Mouse (Mus musculus) lung, postnatal 25 days (tissue): Measurements from ENCODE around the gene Kcnn4.
A peak's percentile ranks its signal among the peaks of the same experiment; 100 is the strongest.
"Not testable (repeated sequence)": the region's sequence is repeated elsewhere in the genome, so short reads cannot be mapped to it uniquely, and the experiment has no call there.

ENCODE experiments used
- DNase-seq: peaks from one replicate; pipeline ENCODE4 v3.0.0; 2022; ENCODE audit warnings: low spot score

The Kcnn4 gene

GRCm38 (mm10) chr7:24391687-24392086, 21.6 kb downstream of the Kcnn4 start:
- DNase-seq = no peak

GRCm38 (mm10) chr7:24394054-24394453, 24.0 kb downstream of the Kcnn4 start:
- no peak for DNase-seq

GRCm38 (mm10) chr7:24394475-24395161, 24.6 kb downstream of the Kcnn4 start:
- DNase-seq = no peak

GRCm38 (mm10) chr7:24396832-24397231, 26.8 kb downstream of the Kcnn4 start:
- DNase-seq = no peak

- no peak for DNase-seq
These were observed 28.4 kb downstream of the Kcnn4 start for GRCm38 (mm10) chr7:24398364-24398913.

- peak; percentile 98 for DNase-seq
These were observed 29.4 kb downstream of the Kcnn4 start, which contains the start of gene Smg9 for GRCm38 (mm10) chr7:24399256-24400081. Gene Smg9, plus strand, starts transcription at chr7:24399619.

- DNase-seq = no peak
These were observed 30.0 kb downstream of the Kcnn4 start for GRCm38 (mm10) chr7:24400082-24400452.

- DNase-seq = not testable (repeated sequence)
These were observed 30.4 kb downstream of the Kcnn4 start for GRCm38 (mm10) chr7:24400489-24400888.

GRCm38 (mm10) chr7:24402851-24403250, 32.8 kb downstream of the Kcnn4 start:
- DNase-seq = no peak

GRCm38 (mm10) chr7:24405649-24406048, 35.6 kb downstream of the Kcnn4 start:
- DNase-seq = no peak

- peak; percentile 74 for DNase-seq
These were observed 36.7 kb downstream of the Kcnn4 start for GRCm38 (mm10) chr7:24406528-24407344.

- DNase-seq = no peak
These were observed 38.1 kb downstream of the Kcnn4 start for GRCm38 (mm10) chr7:24408186-24408585.

- DNase-seq = no peak
These were observed 40.1 kb downstream of the Kcnn4 start for GRCm38 (mm10) chr7:24410123-24410522.

- DNase-seq = no peak
These were observed 40.8 kb downstream of the Kcnn4 start for GRCm38 (mm10) chr7:24410831-24411230.

GRCm38 (mm10) chr7:24413630-24414029, 43.6 kb downstream of the Kcnn4 start:
- peak; percentile 43 for DNase-seq

- no peak for DNase-seq
These were observed 45.2 kb downstream of the Kcnn4 start for GRCm38 (mm10) chr7:24415261-24415660.

GRCm38 (mm10) chr7:24419579-24419978, 49.5 kb downstream of the Kcnn4 start:
- no peak for DNase-seq

GRCm38 (mm10) chr7:24421648-24422047, 51.6 kb downstream of the Kcnn4 start:
- no peak for DNase-seq

- no peak for DNase-seq
These were observed 52.2 kb downstream of the Kcnn4 start for GRCm38 (mm10) chr7:24422251-24422650.

GRCm38 (mm10) chr7:24423107-24423763, 53.2 kb downstream of the Kcnn4 start:
- DNase-seq = no peak

GRCm38 (mm10) chr7:24423956-24424732, 54.1 kb downstream of the Kcnn4 start:
- DNase-seq = no peak
